Mouse (Mus musculus): ENCODE results near the gene Sbpl. TPM values are rescaled to one million over a fixed set of nuclear protein-coding genes. Genes with fewer than 3 reads are reported as not detected.

The Sbpl gene
- polyA plus RNA-seq (2016; fragmentation: Nextera tagmentation; extraction: Ambion mirVana): not detected in 2 replicates

DNA sequence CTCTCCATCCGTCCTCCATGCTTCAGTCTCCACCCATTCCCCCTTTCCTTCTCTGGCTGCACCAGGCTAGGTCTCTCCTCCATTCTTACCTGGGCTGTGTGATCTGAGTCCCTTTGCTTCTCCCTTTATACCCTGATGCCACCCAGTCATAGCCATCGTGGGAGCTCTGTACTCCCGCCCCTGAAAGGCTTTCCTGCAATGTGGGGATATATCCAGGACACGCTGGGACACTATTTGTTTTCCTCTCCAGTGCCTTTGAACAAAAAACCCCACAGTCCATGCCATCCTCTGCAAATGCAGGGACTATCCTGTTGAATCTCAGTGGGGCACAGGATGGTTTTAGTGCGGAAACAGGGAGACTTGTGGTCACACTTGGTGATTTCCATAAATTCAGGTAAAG, at the start of gene Sbpl:
Sbpl (minus strand) TSS at position 101 of the 400 bp plus-strand sequence.
- H3K4me2 ChIP-seq: no peak within 1 kb of the TSS
- no peak for ATAC-seq (ENCODE audit: low FRiP score)
- no peak within 1 kb of the TSS for H3K27ac ChIP-seq
- H3K9me3 ChIP-seq: no peaks in the 10 kb centered on the region
- no peaks in the 10 kb centered on the region for H3K36me3 ChIP-seq (replicated peaks)
- no peaks in the 10 kb centered on the region for H3K4me1 ChIP-seq
- WGBS: 74% methylated on average over 5 of the region's 5 CpGs
- no peak within 1 kb of the TSS for H3K9ac ChIP-seq
- H3K27me3 ChIP-seq: no peaks in the 10 kb centered on the region
- H3K4me3 ChIP-seq (replicated peaks): no peak within 1 kb of the TSS

DNA sequence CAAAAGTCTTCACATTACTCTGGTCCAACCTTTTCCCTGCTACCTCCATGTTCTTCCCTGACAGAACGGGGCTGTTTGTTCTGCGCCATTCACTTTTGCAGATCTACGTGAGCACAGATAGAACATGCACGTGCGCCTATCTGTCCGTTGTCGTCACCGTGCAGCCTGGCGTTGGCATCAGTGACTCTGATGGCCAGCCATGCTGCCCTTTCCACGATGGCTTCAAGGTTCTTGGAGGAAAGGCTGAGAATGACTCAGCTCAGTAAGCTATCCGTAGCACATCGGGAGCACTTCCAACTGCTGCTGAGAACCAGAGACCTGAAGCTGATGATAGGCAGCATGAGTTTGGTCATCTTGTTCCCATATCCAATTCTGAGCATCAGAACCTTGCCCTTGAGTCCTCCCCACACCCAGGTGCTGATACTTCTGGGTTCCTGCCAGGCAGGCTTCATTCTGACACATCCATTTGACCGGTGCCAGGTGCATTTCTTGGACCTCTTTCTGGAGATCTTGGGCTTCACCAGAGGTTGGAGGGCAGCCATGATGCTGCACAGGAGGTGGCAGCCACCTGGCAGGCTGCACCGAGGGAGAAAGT, 49.1 kb upstream of the Sbpl start:
- H3K9me3 ChIP-seq: no peaks in the 10 kb centered on the region
- no peaks in the 10 kb centered on the region for H3K36me3 ChIP-seq (replicated peaks)
- H3K4me2 ChIP-seq: no peak overlapping the region
- no peak overlapping the region for H3K4me3 ChIP-seq (replicated peaks)
- 91% methylated on average over 14 of the region's 14 CpGs for WGBS
- H3K4me1 ChIP-seq: no peaks in the 10 kb centered on the region
- no peak overlapping the region for H3K9ac ChIP-seq
- no peaks in the 10 kb centered on the region for H3K27me3 ChIP-seq
- no peak overlapping the region for H3K27ac ChIP-seq
- no peak for ATAC-seq (ENCODE audit: low FRiP score)

- Histone ChIP-seq H3K27me3 (peaks cover 3% of the 10 kb centered on the region; the same call in 1 of the 2 replicates), H3K4me1 (no peaks in the 10 kb centered on the region), H3K9ac (no peak overlapping the region), H3K36me3 (replicated peaks) (no peaks in the 10 kb centered on the region), H3K4me3 (replicated peaks) (no peak overlapping the region), H3K9me3 (no peaks in the 10 kb centered on the region), H3K4me2 (no peak overlapping the region), H3K27ac (no peak overlapping the region)
- no peak for ATAC-seq (ENCODE audit: low FRiP score)
- 83% methylated on average over 5 of the region's 5 CpGs for WGBS
Measured at GRCm38 (mm10) chr17:24000404-24000803, 45.3 kb upstream of the Sbpl start.

DNA sequence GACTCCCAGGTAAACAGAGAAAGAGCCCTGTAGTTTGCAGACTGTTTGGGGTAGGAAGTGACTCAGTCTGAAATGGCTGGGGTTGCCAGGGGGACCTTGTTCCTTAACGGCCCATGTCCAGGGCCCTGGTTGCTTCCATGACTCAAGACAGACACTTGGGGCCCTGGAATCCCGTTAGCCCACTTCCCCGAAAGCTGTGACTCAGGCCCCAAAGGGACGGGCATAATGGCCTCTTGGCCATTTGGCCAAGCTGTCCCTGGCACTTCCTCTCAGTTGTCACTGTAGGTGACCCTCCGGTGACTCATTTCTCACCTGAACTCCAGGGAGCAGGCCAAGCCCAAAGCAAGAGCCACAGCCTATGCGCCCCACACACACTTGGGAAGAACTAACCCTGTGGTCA, 43.3 kb upstream of the Sbpl start:
- WGBS: 77% methylated on average over 6 of the region's 6 CpGs
- Histone ChIP-seq H3K9ac (no peak overlapping the region), H3K27ac (no peak overlapping the region), H3K27me3 (peaks cover 5% of the 10 kb centered on the region; the same call in 1 of the 2 replicates), H3K4me1 (peaks cover 5% of the 10 kb centered on the region), H3K9me3 (no peaks in the 10 kb centered on the region), H3K4me2 (no peak overlapping the region), H3K36me3 (replicated peaks) (no peaks in the 10 kb centered on the region), H3K4me3 (replicated peaks) (no peak overlapping the region)
- no peak for ATAC-seq (ENCODE audit: low FRiP score)

DNA sequence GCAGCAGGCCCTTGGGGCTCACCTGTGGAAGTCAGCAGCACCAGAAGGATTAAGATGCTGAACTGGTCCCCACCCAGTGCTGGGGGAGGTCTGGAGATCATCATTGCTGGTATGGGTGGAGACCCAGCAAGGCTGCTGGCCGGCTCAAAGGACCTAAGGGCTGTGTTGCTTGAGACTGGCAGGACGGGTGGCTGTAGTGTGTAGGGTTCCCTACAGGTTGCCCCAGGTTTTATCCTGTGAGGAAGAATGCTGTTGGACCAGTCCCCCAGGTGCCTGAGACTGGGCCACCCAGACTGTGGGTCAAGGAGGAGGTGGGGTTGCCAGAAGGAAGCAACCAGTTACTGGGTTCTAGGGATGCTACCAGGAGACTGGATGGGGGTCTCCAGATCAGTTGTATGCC, 42.8 kb upstream of the Sbpl start, which contains the start of gene Prss22:
Prss22 (minus strand) TSS at position 200 of the 400 bp plus-strand sequence.
- Histone ChIP-seq H3K4me1 (peaks cover 9% of the 10 kb centered on the region), H3K4me2 (no peak within 1 kb of the TSS), H3K4me3 (replicated peaks) (no peak within 1 kb of the TSS), H3K9me3 (no peaks in the 10 kb centered on the region), H3K27ac (no peak within 1 kb of the TSS), H3K36me3 (replicated peaks) (no peaks in the 10 kb centered on the region), H3K9ac (no peak within 1 kb of the TSS), H3K27me3 (peaks cover 5% of the 10 kb centered on the region; the same call in 1 of the 2 replicates)
- no peak for ATAC-seq (ENCODE audit: low FRiP score)
- 73% methylated on average over 2 of the region's 2 CpGs for WGBS

DNA sequence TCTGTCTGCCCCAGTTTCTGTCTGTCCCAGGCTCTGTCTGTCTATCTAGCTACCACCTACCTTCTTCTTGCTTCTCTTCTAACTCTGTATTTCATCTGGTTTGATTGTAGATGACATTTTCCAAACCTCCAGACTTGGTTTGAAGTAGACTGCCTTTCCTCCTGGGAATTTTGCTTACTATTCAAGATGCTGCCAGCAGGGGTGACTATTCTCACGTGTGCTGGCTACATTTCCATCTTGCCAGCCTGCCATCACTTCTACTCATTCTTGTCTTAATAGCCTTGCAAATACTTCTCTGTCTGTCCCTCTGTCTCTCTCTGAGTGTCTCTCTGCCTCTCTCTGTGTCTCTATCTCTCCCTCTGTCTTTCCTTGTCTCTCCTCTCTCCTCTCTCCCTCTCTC, 40.3 kb upstream of the Sbpl start:
- H3K9me3 ChIP-seq: no peaks in the 10 kb centered on the region
- H3K27me3 ChIP-seq: peaks cover 5% of the 10 kb centered on the region; the same call in 1 of the 2 replicates
- no peak overlapping the region for H3K9ac ChIP-seq
- ATAC-seq (ENCODE audit: low FRiP score): no peak
- no peak overlapping the region for H3K27ac ChIP-seq
- peaks cover 10% of the 10 kb centered on the region for H3K4me1 ChIP-seq
- H3K4me3 ChIP-seq (replicated peaks): no peak overlapping the region
- 33% methylated on average over 1 of the region's 1 CpGs for WGBS
- H3K36me3 ChIP-seq (replicated peaks): no peaks in the 10 kb centered on the region
- H3K4me2 ChIP-seq: no peak overlapping the region

GRCm38 (mm10) chr17:23994667-23995066, 39.6 kb upstream of the Sbpl start:
- 78% methylated on average over 7 of the region's 7 CpGs for WGBS
- no peak for ATAC-seq (ENCODE audit: low FRiP score)
- Histone ChIP-seq H3K9me3 (no peaks in the 10 kb centered on the region), H3K4me2 (no peak overlapping the region), H3K4me1 (peaks cover 10% of the 10 kb centered on the region), H3K27me3 (peaks cover 5% of the 10 kb centered on the region; the same call in 1 of the 2 replicates), H3K4me3 (replicated peaks) (no peak overlapping the region), H3K27ac (no peak overlapping the region), H3K9ac (no peak overlapping the region), H3K36me3 (replicated peaks) (no peaks in the 10 kb centered on the region)

DNA sequence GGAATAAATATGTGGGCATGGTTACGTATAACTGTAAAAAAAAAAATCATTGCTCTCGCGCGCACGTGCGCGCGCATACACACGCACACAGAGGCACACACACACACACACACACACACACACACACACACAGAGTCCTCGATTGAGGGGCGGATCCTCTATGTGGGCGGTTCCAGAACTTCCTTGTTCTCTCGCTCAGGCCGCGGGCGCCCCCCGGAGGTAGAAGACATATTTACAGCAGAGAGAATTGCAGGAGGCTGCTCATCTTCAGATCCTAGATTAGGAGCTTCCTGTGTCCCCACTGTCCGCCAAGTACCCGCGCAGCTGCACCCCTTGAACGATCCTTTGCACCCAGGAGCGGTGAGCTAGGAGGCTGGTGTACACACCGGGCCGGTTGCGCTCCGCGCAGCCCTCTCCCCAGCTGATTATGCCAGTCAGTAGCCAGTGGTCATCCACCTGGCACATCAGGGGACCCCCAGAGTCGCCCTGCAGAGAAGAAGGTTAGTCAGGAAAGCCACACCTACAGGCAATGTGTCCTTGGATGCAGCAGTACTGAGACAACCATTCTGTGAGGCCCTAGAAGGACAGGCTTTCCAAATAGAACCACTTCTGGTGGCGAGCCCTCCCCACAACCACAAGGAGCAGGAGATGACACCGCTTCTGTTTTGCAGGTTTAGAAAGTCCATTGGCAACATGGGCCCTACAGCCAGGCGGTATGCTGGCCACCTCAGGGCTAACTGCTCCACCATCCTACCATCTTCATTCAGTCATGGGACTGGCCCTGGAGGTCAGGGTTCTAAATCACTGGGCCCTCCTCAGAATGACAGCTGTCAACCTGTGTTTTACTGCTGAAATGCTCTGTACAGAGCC, 38.7 kb upstream of the Sbpl start:
- Histone ChIP-seq H3K27ac (no peak overlapping the region), H3K9ac (peak overlapping the region; percentile 46), H3K36me3 (replicated peaks) (no peaks in the 10 kb centered on the region), H3K4me3 (replicated peaks) (peak overlapping the region; percentile 27), H3K27me3 (peaks cover 5% of the 10 kb centered on the region; the same call in 1 of the 2 replicates), H3K4me1 (peaks cover 10% of the 10 kb centered on the region), H3K4me2 (peak overlapping the region; percentile 51), H3K9me3 (no peaks in the 10 kb centered on the region)
- peak; percentile 91 for ATAC-seq (ENCODE audit: low FRiP score)
- 11% methylated on average over 31 of the region's 31 CpGs for WGBS

GRCm38 (mm10) chr17:23992789-23993553, 37.9 kb upstream of the Sbpl start:
- H3K4me1 ChIP-seq: peaks cover 10% of the 10 kb centered on the region
- 70% methylated on average over 9 of the region's 9 CpGs for WGBS
- peak overlapping the region; percentile 51 for H3K4me2 ChIP-seq
- peaks cover 5% of the 10 kb centered on the region for H3K27me3 ChIP-seq
- H3K9me3 ChIP-seq: no peaks in the 10 kb centered on the region
- peak; percentile 75 for ATAC-seq (ENCODE audit: low FRiP score)
- no peaks in the 10 kb centered on the region for H3K36me3 ChIP-seq (replicated peaks)
- H3K27ac ChIP-seq: no peak overlapping the region
- peak overlapping the region; percentile 27 for H3K4me3 ChIP-seq (replicated peaks)
- 0 out of 2 replicates have a peak overlapping the region, but pooled peaks have one; percentile 46 for H3K9ac ChIP-seq

DNA sequence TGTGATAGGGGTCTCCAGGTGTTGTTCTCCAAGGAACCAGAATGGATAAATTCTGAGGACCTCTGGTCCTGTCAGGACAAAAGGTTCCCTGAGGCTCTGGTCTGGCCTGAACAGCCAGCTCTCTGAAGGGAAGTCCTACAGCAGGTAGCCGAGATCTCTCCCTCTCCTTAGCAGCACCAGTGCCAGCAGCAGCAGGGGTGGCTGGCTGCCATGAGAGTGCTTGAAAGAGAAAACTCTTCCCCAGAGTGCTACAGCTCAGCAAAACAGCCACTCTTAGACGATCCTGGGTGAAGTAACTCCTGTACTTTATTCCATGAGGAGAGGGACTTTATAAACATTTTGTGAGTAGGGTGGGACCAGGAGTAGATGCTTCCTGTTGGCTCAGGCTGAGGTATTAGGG, 34.7 kb upstream of the Sbpl start:
- Histone ChIP-seq H3K36me3 (replicated peaks) (no peaks in the 10 kb centered on the region), H3K9ac (no peak overlapping the region), H3K4me3 (replicated peaks) (no peak overlapping the region), H3K9me3 (no peaks in the 10 kb centered on the region), H3K4me1 (peaks cover 13% of the 10 kb centered on the region), H3K27me3 (no peaks in the 10 kb centered on the region; the same call in 1 of the 2 replicates), H3K4me2 (no peak overlapping the region), H3K27ac (no peak overlapping the region)
- no peak for ATAC-seq (ENCODE audit: low FRiP score)
- WGBS: 50% methylated on average over 2 of the region's 2 CpGs

GRCm38 (mm10) chr17:23984989-23985388, 29.9 kb upstream of the Sbpl start:
- WGBS: 88% methylated on average over 1 of the region's 1 CpGs
- Histone ChIP-seq H3K4me1 (peaks cover 4% of the 10 kb centered on the region; the same call in 1 of the 2 replicates), H3K27ac (no peak overlapping the region), H3K9ac (no peak overlapping the region), H3K9me3 (no peaks in the 10 kb centered on the region), H3K4me3 (replicated peaks) (no peak overlapping the region), H3K27me3 (no peaks in the 10 kb centered on the region; the same call in 1 of the 2 replicates), H3K4me2 (no peak overlapping the region), H3K36me3 (replicated peaks) (no peaks in the 10 kb centered on the region)
- ATAC-seq (ENCODE audit: low FRiP score): no peak

DNA sequence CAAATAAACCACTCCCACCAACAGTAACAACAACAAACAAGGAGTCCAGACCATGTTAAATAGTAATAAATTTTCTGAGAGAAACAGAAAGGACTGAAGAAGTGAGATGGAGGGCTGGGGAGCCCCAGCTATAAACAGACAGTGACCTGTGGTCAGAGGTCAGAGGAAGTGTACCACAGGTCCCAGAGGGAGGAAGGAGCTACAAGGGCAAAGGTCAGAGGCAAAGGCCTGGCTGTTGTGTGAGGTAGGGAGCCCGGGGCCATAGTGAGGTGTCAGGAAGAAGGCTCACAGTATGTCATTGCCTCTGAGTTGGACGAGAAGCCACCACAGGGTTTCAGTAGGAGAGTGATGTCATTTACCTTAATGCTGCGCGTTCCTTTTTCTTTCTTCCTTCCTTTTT, 27.8 kb upstream of the Sbpl start:
- H3K4me2 ChIP-seq: no peak overlapping the region
- H3K27ac ChIP-seq: no peak overlapping the region
- no peaks in the 10 kb centered on the region for H3K27me3 ChIP-seq
- H3K4me3 ChIP-seq (replicated peaks): no peak overlapping the region
- WGBS: 80% methylated on average over 4 of the region's 4 CpGs
- H3K9me3 ChIP-seq: no peaks in the 10 kb centered on the region
- ATAC-seq (ENCODE audit: low FRiP score): no peak
- no peaks in the 10 kb centered on the region for H3K36me3 ChIP-seq (replicated peaks)
- no peak overlapping the region for H3K9ac ChIP-seq
- H3K4me1 ChIP-seq: peaks cover 8% of the 10 kb centered on the region; the same call in 1 of the 2 replicates
